Mouse (Mus musculus): ENCODE measurements around the gene Sema4g. TPM values are rescaled to one million over a fixed set of nuclear protein-coding genes. Genes with fewer than 3 reads are reported as not detected.

The Sema4g gene
- polyA plus RNA-seq, 1 experiment from 2014 or later, result 3.2 TPM

GRCm38 (mm10) chr19:44980787-44981186 is 8.1 kb upstream of the Sema4g start:
- Histone ChIP-seq H3K9me3 (replicated peaks; ENCODE audit: low read length) (no peaks in the 10 kb centered on the region), H3K27me3 (ENCODE audit: insufficient read depth, low read length) (no peaks in the 10 kb centered on the region), H3K4me1 (replicated peaks; ENCODE audit: insufficient read depth, low read length) (no peaks in the 10 kb centered on the region), H3K27ac (no peak overlapping the region), H3K4me2 (ENCODE audit: low read length) (no peak overlapping the region), H3K36me3 (ENCODE audit: insufficient read depth, low read length) (peaks cover 44% of the 10 kb centered on the region), H3K4me3 (replicated peaks; ENCODE audit: low read depth, low read length) (no peak overlapping the region), H3K9ac (ENCODE audit: low read depth, low read length) (no peak overlapping the region)
- no peak for ATAC-seq (replicated peaks; ENCODE audit: low FRiP score, low read depth)
- 85% methylated on average over 2 of the region's 2 CpGs for WGBS
- TF ChIP-seq CTCF (IDR thresholded peaks at IDR 0.05; ENCODE audit: low read depth), result no peak
- DNase-seq (ENCODE audit: low spot score), result no peak

GRCm38 (mm10) chr19:44982477-44983115 is 6.3 kb upstream of the Sema4g start:
- Histone ChIP-seq H3K4me1 (replicated peaks; ENCODE audit: insufficient read depth, low read length) (no peaks in the 10 kb centered on the region), H3K27ac (no peak overlapping the region), H3K9me3 (replicated peaks; ENCODE audit: low read length) (no peaks in the 10 kb centered on the region), H3K27me3 (ENCODE audit: insufficient read depth, low read length) (no peaks in the 10 kb centered on the region), H3K36me3 (ENCODE audit: insufficient read depth, low read length) (peaks cover 26% of the 10 kb centered on the region), H3K4me2 (ENCODE audit: low read length) (no peak overlapping the region), H3K9ac (ENCODE audit: low read depth, low read length) (no peak overlapping the region), H3K4me3 (replicated peaks; ENCODE audit: low read depth, low read length) (no peak overlapping the region)
- no peak for DNase-seq (ENCODE audit: low spot score)
- 62% methylated on average over 7 of the region's 7 CpGs for WGBS
- ATAC-seq (replicated peaks; ENCODE audit: low FRiP score, low read depth), result no peak
- TF ChIP-seq CTCF (IDR thresholded peaks at IDR 0.05; ENCODE audit: low read depth), result no peak

GRCm38 (mm10) chr19:44983366-44983765 is 5.5 kb upstream of the Sema4g start:
- Histone ChIP-seq H3K4me3 (replicated peaks; ENCODE audit: low read depth, low read length) (no peak overlapping the region), H3K36me3 (ENCODE audit: insufficient read depth, low read length) (peaks cover 19% of the 10 kb centered on the region), H3K4me2 (ENCODE audit: low read length) (no peak overlapping the region), H3K9ac (ENCODE audit: low read depth, low read length) (no peak overlapping the region), H3K4me1 (replicated peaks; ENCODE audit: insufficient read depth, low read length) (no peaks in the 10 kb centered on the region), H3K27ac (no peak overlapping the region), H3K9me3 (replicated peaks; ENCODE audit: low read length) (no peaks in the 10 kb centered on the region), H3K27me3 (ENCODE audit: insufficient read depth, low read length) (no peaks in the 10 kb centered on the region)
- DNase-seq (ENCODE audit: low spot score), result no peak
- WGBS, result 89% methylated on average over 6 of the region's 6 CpGs
- TF ChIP-seq CTCF (IDR thresholded peaks at IDR 0.05; ENCODE audit: low read depth), result no peak
- ATAC-seq (replicated peaks; ENCODE audit: low FRiP score, low read depth), result no peak

- H3K9me3 ChIP-seq (replicated peaks; ENCODE audit: low read length), result no peaks in the 10 kb centered on the region
- DNase-seq (ENCODE audit: low spot score) (no peak), ATAC-seq (replicated peaks; ENCODE audit: low FRiP score, low read depth) (no peak)
- H3K4me2 ChIP-seq (ENCODE audit: low read length), result no peak overlapping the region
- WGBS, result 94% methylated on average over 4 of the region's 4 CpGs
- H3K36me3 ChIP-seq (ENCODE audit: insufficient read depth, low read length), result peaks cover 14% of the 10 kb centered on the region
- H3K4me3 ChIP-seq (replicated peaks; ENCODE audit: low read depth, low read length), result no peak overlapping the region
- no peak overlapping the region for H3K9ac ChIP-seq (ENCODE audit: low read depth, low read length)
- 0 out of 2 replicates have a peak, but pooled peaks cover under 1% of the 10 kb centered on the region for H3K4me1 ChIP-seq (replicated peaks; ENCODE audit: insufficient read depth, low read length)
- no peaks in the 10 kb centered on the region for H3K27me3 ChIP-seq (ENCODE audit: insufficient read depth, low read length)
- TF ChIP-seq CTCF (IDR thresholded peaks at IDR 0.05; ENCODE audit: low read depth), result no peak
- no peak overlapping the region for H3K27ac ChIP-seq
Measured at GRCm38 (mm10) chr19:44984420-44984819, 4.5 kb upstream of the Sema4g start.

GRCm38 (mm10) chr19:44985159-44985988 is 3.5 kb upstream of the Sema4g start:
- H3K9ac ChIP-seq (ENCODE audit: low read depth, low read length), result no peak overlapping the region
- H3K4me3 ChIP-seq (replicated peaks; ENCODE audit: low read depth, low read length), result no peak overlapping the region
- ATAC-seq (replicated peaks; ENCODE audit: low FRiP score, low read depth) (no peak), DNase-seq (ENCODE audit: low spot score) (no peak)
- H3K4me2 ChIP-seq (ENCODE audit: low read length), result no peak overlapping the region
- H3K9me3 ChIP-seq (replicated peaks; ENCODE audit: low read length), result no peaks in the 10 kb centered on the region
- TF ChIP-seq CTCF (IDR thresholded peaks at IDR 0.05; ENCODE audit: low read depth), result no peak
- peaks cover 8% of the 10 kb centered on the region for H3K36me3 ChIP-seq (ENCODE audit: insufficient read depth, low read length)
- H3K4me1 ChIP-seq (replicated peaks; ENCODE audit: insufficient read depth, low read length), result 0 out of 2 replicates have a peak, but pooled peaks cover 9% of the 10 kb centered on the region
- no peak overlapping the region for H3K27ac ChIP-seq
- H3K27me3 ChIP-seq (ENCODE audit: insufficient read depth, low read length), result no peaks in the 10 kb centered on the region
- 42% methylated on average over 5 of the region's 5 CpGs for WGBS

- DNase-seq (ENCODE audit: low spot score) (no peak), ATAC-seq (replicated peaks; ENCODE audit: low FRiP score, low read depth) (no peak)
- Histone ChIP-seq H3K4me3 (replicated peaks; ENCODE audit: low read depth, low read length) (no peak overlapping the region), H3K4me1 (replicated peaks; ENCODE audit: insufficient read depth, low read length) (0 out of 2 replicates have a peak, but pooled peaks cover 13% of the 10 kb centered on the region), H3K9ac (ENCODE audit: low read depth, low read length) (no peak overlapping the region), H3K27ac (no peak overlapping the region), H3K4me2 (ENCODE audit: low read length) (no peak overlapping the region), H3K9me3 (replicated peaks; ENCODE audit: low read length) (no peaks in the 10 kb centered on the region), H3K27me3 (ENCODE audit: insufficient read depth, low read length) (no peaks in the 10 kb centered on the region), H3K36me3 (ENCODE audit: insufficient read depth, low read length) (no peaks in the 10 kb centered on the region)
- WGBS, result 75% methylated on average over 6 of the region's 6 CpGs
- TF ChIP-seq CTCF (IDR thresholded peaks at IDR 0.05; ENCODE audit: low read depth), result no peak
Measured at GRCm38 (mm10) chr19:44987004-44987403, 1.9 kb upstream of the Sema4g start.
